Mouse (Mus musculus) frontal cortex, postnatal 36 days (tissue): Measurements from ENCODE around the gene Syngr1.
A peak's percentile ranks its signal among the peaks of the same experiment; 100 is the strongest.

Source experiments
- DNase-seq, 2 experiments: peaks; one replicate each; pipeline ENCODE4 v3.0.0; 2022; ENCODE audit warnings: low spot score in 2 of 2

The Syngr1 gene

GRCm38 (mm10) chr15:80090155-80090554 is 979 bp upstream of the Syngr1 start:
- DNase-seq: no peak

- DNase-seq: no peak
Observed at GRCm38 (mm10) chr15:80090741-80091120, 403 bp upstream of the Syngr1 start.

GRCm38 (mm10) chr15:80092041-80092441 is 907 bp downstream of the Syngr1 start:
- DNase-seq: no peak

- peak in 1 of 2 experiments; percentile 51 for DNase-seq
Observed at GRCm38 (mm10) chr15:80092599-80092998, 1.5 kb downstream of the Syngr1 start.

GRCm38 (mm10) chr15:80094201-80094600 is 3.1 kb downstream of the Syngr1 start:
- DNase-seq: no peak

GRCm38 (mm10) chr15:80095596-80095995 is 4.5 kb downstream of the Syngr1 start:
- DNase-seq: no peak

- no peak for DNase-seq
Observed at GRCm38 (mm10) chr15:80096406-80096805, 5.3 kb downstream of the Syngr1 start.

GRCm38 (mm10) chr15:80096946-80097881 is 6.1 kb downstream of the Syngr1 start:
- DNase-seq: no peak

- no peak for DNase-seq
Observed at GRCm38 (mm10) chr15:80097999-80098461, 6.9 kb downstream of the Syngr1 start.

GRCm38 (mm10) chr15:80098809-80099208 is 7.7 kb downstream of the Syngr1 start:
- no peak for DNase-seq

GRCm38 (mm10) chr15:80099477-80099876 is 8.3 kb downstream of the Syngr1 start:
- DNase-seq: no peak

GRCm38 (mm10) chr15:80100196-80100595 is 9.1 kb downstream of the Syngr1 start:
- no peak for DNase-seq

GRCm38 (mm10) chr15:80100871-80101270 is 9.7 kb downstream of the Syngr1 start:
- peak in 1 of 2 experiments; percentile 73 for DNase-seq

GRCm38 (mm10) chr15:80101503-80101902 is 10.4 kb downstream of the Syngr1 start:
- DNase-seq: no peak

GRCm38 (mm10) chr15:80102495-80102894 is 11.4 kb downstream of the Syngr1 start:
- no peak for DNase-seq

GRCm38 (mm10) chr15:80105490-80106410 is 14.6 kb downstream of the Syngr1 start:
- no peak for DNase-seq

- DNase-seq: peak in 1 of 2 experiments; percentile 68
Observed at GRCm38 (mm10) chr15:80107143-80107542, 16.0 kb downstream of the Syngr1 start.

- no peak for DNase-seq
Observed at GRCm38 (mm10) chr15:80107575-80107974, 16.4 kb downstream of the Syngr1 start.

- DNase-seq: no peak
Observed at GRCm38 (mm10) chr15:80111436-80111835, 20.3 kb downstream of the Syngr1 start.

GRCm38 (mm10) chr15:80112499-80112898 is 21.4 kb downstream of the Syngr1 start:
- no peak for DNase-seq

GRCm38 (mm10) chr15:80114414-80114813 is 23.3 kb downstream of the Syngr1 start:
- DNase-seq: no peak

GRCm38 (mm10) chr15:80115256-80115655 is 24.1 kb downstream of the Syngr1 start:
- no peak for DNase-seq
